Mouse (Mus musculus) MEL (cell line): Measurements from ENCODE around the gene Kdm6b. TPM values are rescaled to one million over a fixed set of nuclear protein-coding genes. Genes with fewer than 3 reads are reported as not detected.

Experiments
- DNase-seq: peaks from one replicate; pipeline ENCODE4 v3.0.0; 2011; ENCODE audit warnings: low read depth, low spot score
- H3K27ac ChIP-seq: 2 replicates; pipeline ENCODE4 v1.5.1; 2012; ENCODE audit warnings: low read depth, mild to moderate bottlenecking, control low read depth, low read length, moderate library complexity; ENCODE audit not compliant: control insufficient read depth
- H3K27me3 ChIP-seq, 2 experiments: fragments of 150-350 bp in 1 of 2; sonication (generic) in 1 of 2; 2 replicates each; pipeline ENCODE4 v1.6.1; 2012; ENCODE audit warnings: low read length in 2 of 2, mild to moderate bottlenecking in 2 of 2, improper control_type of control experiment in 1 of 2, moderate library complexity in 1 of 2; ENCODE audit not compliant: insufficient read depth in 2 of 2, control insufficient read depth in 1 of 2
- H3K36me3 ChIP-seq, 2 experiments: 2 replicates each; pipeline ENCODE4 v1.6.1; 2012 to 2014; ENCODE audit warnings: low read length in 2 of 2, improper control_type of control experiment in 1 of 2, inconsistent platforms in 1 of 2, mild to moderate bottlenecking in 1 of 2; ENCODE audit not compliant: insufficient read depth in 2 of 2, control insufficient read depth in 1 of 2
- H3K4me1 ChIP-seq, 2 experiments: fragments of 150-350 bp in 1 of 2; sonication (generic) in 1 of 2; 2 replicates each; pipeline ENCODE4 v1.6.1; 2012; ENCODE audit warnings: low read length in 2 of 2, improper control_type of control experiment in 1 of 2, mild to moderate bottlenecking in 1 of 2; ENCODE audit not compliant: insufficient read depth in 2 of 2, control insufficient read depth in 1 of 2
- H3K4me3 ChIP-seq, 2 experiments: fragments of 150-350 bp in 1 of 2; sonication (generic) in 1 of 2; 2 replicates each; pipeline ENCODE4 v1.5.1; 2012; ENCODE audit warnings: low read depth in 2 of 2, low read length in 2 of 2, mild to moderate bottlenecking in 2 of 2, moderate library complexity in 2 of 2, control low read depth in 1 of 2, improper control_type of control experiment in 1 of 2; ENCODE audit not compliant: control insufficient read depth in 1 of 2, insufficient read depth in 1 of 2
- H3K79me2 ChIP-seq: 2 replicates; pipeline ENCODE4 v1.6.1; 2012; ENCODE audit warnings: mild to moderate bottlenecking, low read length, moderate library complexity; ENCODE audit not compliant: control insufficient read depth, poor library complexity, insufficient read depth
- H3K9ac ChIP-seq: 2 replicates; pipeline ENCODE4 v1.6.1; 2012; ENCODE audit warnings: low read depth, mild to moderate bottlenecking, control low read depth, low read length, moderate library complexity; ENCODE audit not compliant: control insufficient read depth, poor library complexity, severe bottlenecking
- H3K9me3 ChIP-seq: fragments of 150-350 bp; sonication (generic); replicated peaks from 2 replicates; pipeline ENCODE4 v1.6.1; 2012; ENCODE audit warnings: mild to moderate bottlenecking, low read length, improper control_type of control experiment, moderate library complexity; ENCODE audit not compliant: insufficient read depth
- CHD2 ChIP-seq: IDR thresholded peaks from 2 replicates; pipeline ENCODE4 v1.6.1; 2011; ENCODE audit warnings: low read length, improper control_type of control experiment
- CTCF ChIP-seq, 3 experiments: IDR thresholded peaks in 2 of 3; conservative IDR thresholded peaks in 1 of 3; 2 replicates each; pipeline ENCODE4 v1.5.1; 2011 to 2012; ENCODE audit warnings: low read length in 3 of 3, low read depth in 2 of 3, mild to moderate bottlenecking in 2 of 3, improper control_type of control experiment in 1 of 3, inconsistent platforms in 1 of 3, mixed read lengths in 1 of 3, moderate library complexity in 1 of 3; ENCODE audit not compliant: control insufficient read depth in 1 of 3, insufficient read depth in 1 of 3, poor library complexity in 1 of 3, severe bottlenecking in 1 of 3
- E2F4 ChIP-seq: IDR thresholded peaks from 2 replicates; pipeline ENCODE4 v1.6.1; 2011; ENCODE audit warnings: low read depth, low read length, improper control_type of control experiment, borderline replicate concordance
- EP300 ChIP-seq, 2 experiments: IDR thresholded peaks; 2 replicates each; pipeline ENCODE4 v1.6.1; 2011; ENCODE audit warnings: improper control_type of control experiment in 2 of 2, low read length in 2 of 2, low read depth in 1 of 2, mild to moderate bottlenecking in 1 of 2
- ETS1 ChIP-seq: IDR thresholded peaks from 2 replicates; pipeline ENCODE4 v1.6.1; 2012; ENCODE audit warnings: low read depth, mild to moderate bottlenecking, inconsistent platforms, low read length, improper control_type of control experiment, moderate library complexity
- MEF2A ChIP-seq: IDR thresholded peaks from 2 replicates; pipeline ENCODE4 v1.6.1; 2014; ENCODE audit warnings: low read depth, mild to moderate bottlenecking, inconsistent platforms, low read length, improper control_type of control experiment; ENCODE audit not compliant: poor library complexity, insufficient replicate concordance, severe bottlenecking; ENCODE audit errors: extremely low read depth
- POLR2AphosphoS2 ChIP-seq: IDR thresholded peaks from 2 replicates; pipeline ENCODE4 v1.6.1; 2011; ENCODE audit warnings: low read length, improper control_type of control experiment
- RAD21 ChIP-seq: IDR thresholded peaks from 2 replicates; pipeline ENCODE4 v1.6.1; 2011; ENCODE audit warnings: mild to moderate bottlenecking, low read depth, low read length, improper control_type of control experiment
- RCOR1 ChIP-seq: IDR thresholded peaks from 2 replicates; pipeline ENCODE4 v1.6.1; 2012; ENCODE audit warnings: low read depth, mild to moderate bottlenecking, inconsistent platforms, low read length, improper control_type of control experiment
- TBP ChIP-seq: IDR thresholded peaks from 2 replicates; pipeline ENCODE4 v1.8.0; 2011; ENCODE audit warnings: low read depth, low read length, improper control_type of control experiment
- polyA plus RNA-seq, 2 experiments: library from polyadenylated mRNA; stranded (reverse) in 1 of 2; unstranded in 1 of 2; fragments of >175 nt in 1 of 2; fragments of >200 nt in 1 of 2; gene quantifications; 2 replicates each; pipeline versions ENCODE4 v1.2.1 to v1.2.4; 2012; ENCODE audit warnings: low replicate concordance in 2 of 2, low read depth in 1 of 2; ENCODE audit not compliant: insufficient read length in 2 of 2, insufficient read depth in 1 of 2, missing spikeins in 1 of 2
- total RNA-seq: library from RNA; depleted of rRNA; stranded (reverse); fragments of 300-350 nt; gene quantifications from 2 replicates; pipeline ENCODE4 v1.2.3, GENCODE M21; 2012

The Kdm6b gene
- total and polyA plus RNA-seq, 3 experiments, result 5.8 to 43.4 (median 25.0) TPM

DNA sequence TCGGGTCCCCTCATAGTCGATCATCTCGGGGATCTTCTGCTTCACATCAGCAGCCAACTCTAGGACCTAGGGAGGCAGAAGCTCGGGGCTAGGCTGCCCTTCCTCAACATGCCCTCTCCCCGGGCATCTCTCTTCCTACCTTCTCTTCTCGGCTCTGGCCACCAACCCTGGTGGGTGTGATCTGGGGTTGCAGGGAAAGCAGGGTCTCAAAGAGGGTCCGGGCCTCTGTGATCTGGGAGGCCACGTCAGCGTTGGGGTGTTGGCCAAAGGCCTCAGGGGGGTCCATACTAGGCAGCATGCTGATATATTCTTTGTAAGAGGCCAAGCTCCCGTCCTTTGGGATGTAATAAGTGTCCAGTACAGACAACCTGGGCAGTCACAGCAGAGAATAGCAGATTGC, 9.4 kb upstream of the Kdm6b start:
- H3K4me3 ChIP-seq, result no peak overlapping the region
- H3K9me3 ChIP-seq, result no peaks in the 10 kb centered on the region
- H3K27ac ChIP-seq, result no peak overlapping the region
- H3K36me3 ChIP-seq, result peaks cover 0 to 9% of the 10 kb centered on the region in 2 experiments; a peak in 2 of 4 replicates
- H3K4me1 ChIP-seq, result peaks cover 3 to 21% of the 10 kb centered on the region in 2 experiments
- TF ChIP-seq RAD21, result no peak
- no peaks in the 10 kb centered on the region; the same call in 1 of the 2 replicates for H3K79me2 ChIP-seq
- DNase-seq, result no peak
- H3K27me3 ChIP-seq, result peaks cover 0 to 1% of the 10 kb centered on the region in 2 experiments; a peak in 1 of 4 replicates
- no peak overlapping the region for H3K9ac ChIP-seq

DNA sequence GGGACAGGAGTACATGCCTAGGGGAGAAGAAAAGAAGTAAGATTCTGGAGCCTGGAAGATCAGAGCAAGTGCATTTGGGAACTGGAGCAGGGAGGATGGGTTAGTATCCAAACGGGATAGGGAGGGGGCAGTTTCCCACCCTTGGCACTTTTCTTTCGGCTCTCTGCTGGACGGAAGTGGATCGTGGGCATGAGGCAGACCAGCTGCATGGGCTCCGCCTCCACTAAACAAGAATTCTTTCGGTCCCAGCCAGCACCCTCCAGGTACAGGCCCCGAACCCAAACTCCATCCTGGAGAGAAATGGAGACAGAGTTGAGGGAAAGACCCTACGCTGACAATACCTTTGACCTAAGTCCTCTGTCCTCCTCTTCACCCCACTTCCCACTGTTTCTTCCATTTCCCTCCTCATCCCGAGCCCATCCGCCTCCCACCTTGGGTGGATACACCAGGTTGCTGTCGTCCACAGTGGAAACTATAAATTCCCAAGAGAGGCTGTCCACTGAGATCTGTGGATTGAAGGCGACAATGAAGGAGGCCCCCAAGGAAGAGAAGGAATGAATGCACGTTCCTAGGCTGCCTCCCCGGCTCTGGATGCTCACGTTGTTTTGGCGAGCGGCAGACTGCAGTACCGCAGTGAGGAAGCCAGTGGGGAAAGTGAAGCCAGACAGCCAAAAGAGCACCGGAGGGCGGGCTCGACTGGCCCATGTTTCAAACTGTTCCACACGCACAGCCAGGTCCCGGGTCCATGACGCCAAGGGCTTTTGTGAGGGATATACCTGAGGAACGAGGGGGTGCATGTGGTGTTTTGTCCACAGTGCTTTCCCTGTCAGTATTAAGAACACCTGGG, 7.9 kb upstream of the Kdm6b start:
- Histone ChIP-seq H3K4me3 (no peak overlapping the region), H3K27me3 (peaks cover 0 to 1% of the 10 kb centered on the region in 2 experiments; a peak in 1 of 4 replicates), H3K27ac (no peak overlapping the region), H3K4me1 (peaks cover 3 to 26% of the 10 kb centered on the region in 2 experiments), H3K9ac (no peak overlapping the region), H3K36me3 (peaks cover 0 to 9% of the 10 kb centered on the region in 2 experiments; a peak in 2 of 4 replicates), H3K9me3 (no peaks in the 10 kb centered on the region), H3K79me2 (no peaks in the 10 kb centered on the region; the same call in 1 of the 2 replicates)
- TF ChIP-seq MEF2A, result no peak
- DNase-seq, result no peak

DNA sequence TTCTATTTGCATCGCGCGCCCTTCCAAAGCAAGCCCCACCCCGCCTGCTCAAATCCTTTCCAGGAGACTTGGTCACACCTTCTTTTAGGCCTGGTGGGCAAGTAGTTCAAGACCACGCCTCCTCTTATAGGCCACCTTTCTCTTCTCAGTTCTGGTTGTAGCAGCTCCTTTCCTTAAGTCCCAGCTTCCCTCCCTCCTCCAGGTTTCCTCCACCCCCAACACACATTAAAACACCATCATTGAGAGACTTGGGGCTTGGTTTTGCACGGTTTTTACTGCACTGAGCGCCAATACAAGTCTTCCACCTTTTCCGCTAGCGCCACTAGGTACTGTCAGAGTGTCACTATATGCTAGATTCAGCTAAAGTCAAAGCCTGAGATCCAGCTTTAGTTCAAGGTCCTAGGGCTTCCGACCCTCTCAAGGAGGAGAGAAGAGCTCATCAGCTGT, 7.1 kb upstream of the Kdm6b start:
- Histone ChIP-seq H3K27ac (no peak overlapping the region), H3K9ac (no peak overlapping the region), H3K4me1 (peaks cover 0 to 22% of the 10 kb centered on the region in 2 experiments; a peak in 3 of 4 replicates), H3K36me3 (peaks cover 0 to 5% of the 10 kb centered on the region in 2 experiments; a peak in 2 of 4 replicates), H3K4me3 (peak overlapping the region; percentile 10 to 34; a peak in 3 of 4 replicates), H3K27me3 (peaks cover 0 to 1% of the 10 kb centered on the region in 2 experiments; a peak in 1 of 4 replicates), H3K79me2 (peaks cover 3% of the 10 kb centered on the region), H3K9me3 (no peaks in the 10 kb centered on the region)
- TF ChIP-seq CHD2 (no peak), CTCF (IDR thresholded peaks at IDR 0.05 in 2 of 3, conservative IDR thresholded peaks at IDR 0.05 in 1 of 3; ENCODE audit: control insufficient read depth in 1 of 3, insufficient read depth in 1 of 3, low read depth in 2 of 3, low read length in 3 of 3, poor library complexity in 1 of 3, severe bottlenecking in 1 of 3) (no peak), RCOR1 (no peak), EP300 (IDR thresholded peaks at IDR 0.05; ENCODE audit: low read depth in 1 of 2, low read length in 2 of 2) (0 out of 4 replicates have a peak, but pooled peaks of 1 of the 2 experiments have one; percentile 1), TBP (no peak), E2F4 (no peak), POLR2AphosphoS2 (no peak), ETS1 (no peak)
- DNase-seq, result no peak
